Mouse (Mus musculus) hindbrain, postnatal 0 days (tissue): Measurements from ENCODE around the gene Aknad1. TPM values are rescaled to one million over a fixed set of nuclear protein-coding genes. Genes with fewer than 3 reads are reported as not detected.

Experiments
- ATAC-seq: fragments of 200-750 bp; cut with Nextera tagmentation; 2 replicates; pipeline ENCODE4 v1.8.0; 2017; ENCODE audit warnings: mild to moderate bottlenecking, moderate TSS enrichment, moderate library complexity
- DNase-seq: peaks from one replicate; pipeline ENCODE4 v3.0.0-alpha.2; 2015; ENCODE audit warnings: low spot score
- H3K27ac ChIP-seq: fragments of 300-500 bp; sonication (generic); 2 replicates; pipeline ENCODE4 v1.5.1; 2014; ENCODE audit warnings: mild to moderate bottlenecking
- H3K27me3 ChIP-seq: fragments of 300-500 bp; sonication (generic); 2 replicates; pipeline ENCODE4 v1.6.1; 2014; ENCODE audit warnings: low read length, mixed read lengths; ENCODE audit not compliant: insufficient read depth
- H3K36me3 ChIP-seq: fragments of 300-500 bp; sonication (generic); 2 replicates; pipeline ENCODE4 v1.6.1; 2014; ENCODE audit warnings: low read length, mixed read lengths; ENCODE audit not compliant: insufficient read depth
- H3K4me1 ChIP-seq: fragments of 300-500 bp; sonication (generic); 2 replicates; pipeline ENCODE4 v1.6.1; 2014; ENCODE audit warnings: antibody characterized with exemption, low read length, mixed read lengths; ENCODE audit not compliant: insufficient read depth
- H3K4me2 ChIP-seq: fragments of 300-500 bp; sonication (generic); 2 replicates; pipeline ENCODE4 v1.6.1; 2014; ENCODE audit warnings: low read depth, mild to moderate bottlenecking, low read length, moderate library complexity, mixed read lengths
- H3K4me3 ChIP-seq: fragments of 300-500 bp; sonication (generic); 2 replicates; pipeline ENCODE4 v1.5.1; 2014; ENCODE audit warnings: low read length
- H3K9ac ChIP-seq: fragments of 300-500 bp; sonication (generic); replicated peaks from 2 replicates; pipeline ENCODE4 v1.6.1; 2014; ENCODE audit warnings: mild to moderate bottlenecking, low read length, moderate library complexity, mixed read lengths
- H3K9me3 ChIP-seq: fragments of 300-500 bp; sonication (generic); 2 replicates; pipeline ENCODE4 v1.6.1; 2016; ENCODE audit warnings: low read length, mixed read lengths
- CTCF ChIP-seq: IDR thresholded peaks from 2 replicates; pipeline ENCODE4 v1.5.1; 2016; ENCODE audit warnings: antibody characterized with exemption, control low read depth, low read depth
- WGBS: fragments of 180-500 bp; shearing (Covaris S2); extraction: QIAGEN DNeasy Blood & Tissue Kit; methylation state at CpG from one replicate; pipeline ENCODE4 v1.1.7; 2014; 5-methylcytosine and 5-hydroxymethylcytosine counted together
- polyA plus RNA-seq: library from polyadenylated mRNA; unstranded; fragments of >200 nt; fragmentation: Nextera tagmentation; extraction: Ambion mirVana; gene quantifications from 2 replicates; pipeline ENCODE4 v1.2.1, GENCODE M21; 2015
- total RNA-seq: library from RNA; depleted of rRNA; stranded (reverse); fragments of >200 nt; gene quantifications from 2 replicates; pipeline ENCODE4 v1.2.3, GENCODE M21; 2014

The Aknad1 gene
- total and polyA plus RNA-seq, 2 experiments from 2014 or later, result not detected

DNA sequence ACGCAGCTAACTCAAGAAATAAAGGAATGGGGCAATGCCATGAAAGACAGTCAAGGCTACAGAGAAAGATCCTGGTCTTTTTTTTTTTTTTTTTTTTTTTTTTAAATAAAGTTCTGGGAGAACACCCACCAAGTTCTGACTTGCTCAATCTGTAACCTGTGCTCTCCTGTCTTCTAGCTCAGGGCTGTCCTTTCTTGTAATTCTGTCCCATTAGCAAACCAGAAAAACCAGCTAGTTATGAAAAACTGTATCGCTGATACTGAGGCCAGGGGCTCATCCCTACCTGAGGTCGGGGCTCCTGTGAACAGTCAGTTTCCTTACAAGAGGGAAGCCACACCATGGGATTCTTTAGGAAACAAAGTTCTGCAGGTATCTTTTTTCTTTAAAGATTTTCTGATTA is 51.0 kb downstream of the Aknad1 start:
- H3K4me3 ChIP-seq, result no peak overlapping the region
- H3K9me3 ChIP-seq, result no peaks in the 10 kb centered on the region
- TF ChIP-seq CTCF, result no peak
- H3K9ac ChIP-seq, result no peak overlapping the region
- H3K4me1 ChIP-seq, result no peaks in the 10 kb centered on the region
- no peak for DNase-seq
- H3K4me2 ChIP-seq, result no peak overlapping the region
- H3K27me3 ChIP-seq, result no peaks in the 10 kb centered on the region
- WGBS, result 89% methylated on average over 3 of the region's 3 CpGs
- no peaks in the 10 kb centered on the region for H3K36me3 ChIP-seq
- no peak for ATAC-seq
- no peak overlapping the region for H3K27ac ChIP-seq

DNA sequence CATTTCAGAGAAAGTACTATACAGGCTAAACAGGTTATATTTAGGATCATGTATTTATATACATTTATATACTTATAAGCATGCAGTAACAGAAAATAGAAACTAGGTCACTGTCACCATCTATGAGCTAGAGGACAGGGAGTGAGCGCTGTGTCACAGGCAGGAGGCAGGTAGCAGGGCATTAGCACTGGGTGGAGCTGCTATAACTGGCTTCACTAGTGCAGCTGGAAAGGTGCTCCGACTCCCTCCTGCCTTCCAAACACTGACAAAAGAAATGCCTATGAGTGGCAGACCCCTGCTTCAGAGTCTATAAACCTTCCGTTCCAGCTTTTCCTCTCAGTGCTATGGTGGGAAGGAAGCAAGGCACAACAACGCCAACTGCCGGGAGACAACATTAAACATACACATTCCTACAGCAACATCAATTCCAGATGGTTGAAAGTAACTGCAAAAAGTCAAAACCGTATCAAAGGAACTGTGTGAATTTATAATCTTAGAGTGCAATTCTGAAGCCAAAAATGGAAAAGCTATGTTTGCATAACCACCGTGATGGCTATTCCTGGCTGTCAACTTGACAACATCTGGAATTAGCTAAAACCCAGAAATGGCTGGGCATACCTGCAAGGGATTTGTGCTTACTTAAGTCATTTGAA is 51.7 kb downstream of the Aknad1 start:
- no peaks in the 10 kb centered on the region for H3K9me3 ChIP-seq
- 86% methylated on average over 7 of the region's 7 CpGs for WGBS
- ATAC-seq, result no peak
- H3K36me3 ChIP-seq, result no peaks in the 10 kb centered on the region
- no peak overlapping the region for H3K4me3 ChIP-seq
- H3K27ac ChIP-seq, result no peak overlapping the region
- H3K9ac ChIP-seq, result no peak overlapping the region
- DNase-seq, result no peak
- TF ChIP-seq CTCF, result no peak
- no peaks in the 10 kb centered on the region for H3K4me1 ChIP-seq
- no peaks in the 10 kb centered on the region for H3K27me3 ChIP-seq
- no peak overlapping the region for H3K4me2 ChIP-seq

DNA sequence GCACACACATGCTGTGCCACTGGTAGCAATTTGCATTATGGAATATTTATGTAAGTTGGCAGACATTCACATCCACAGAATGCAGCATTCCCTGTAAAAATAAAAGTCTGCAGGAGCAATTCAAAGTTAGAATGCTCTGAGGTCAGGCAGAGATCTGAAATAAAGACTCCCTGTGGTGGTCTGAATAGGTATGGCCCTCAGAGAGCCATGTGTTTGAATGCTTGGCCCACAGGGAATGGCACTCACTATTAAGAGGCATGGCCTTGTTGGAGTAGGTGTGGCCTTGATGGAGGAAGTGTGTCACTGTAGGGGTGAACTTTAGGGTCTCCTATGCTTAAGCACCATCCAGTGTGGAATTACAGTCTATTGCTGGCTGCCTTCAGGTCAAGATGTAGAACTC is 53.0 kb downstream of the Aknad1 start:
- ATAC-seq (no peak), DNase-seq (no peak)
- Histone ChIP-seq H3K27me3 (no peaks in the 10 kb centered on the region), H3K4me1 (no peaks in the 10 kb centered on the region), H3K4me3 (no peak overlapping the region), H3K4me2 (no peak overlapping the region), H3K9ac (no peak overlapping the region), H3K27ac (no peak overlapping the region), H3K9me3 (no peaks in the 10 kb centered on the region), H3K36me3 (0 out of 2 replicates have a peak, but pooled peaks cover 3% of the 10 kb centered on the region)
- TF ChIP-seq CTCF, result no peak

DNA sequence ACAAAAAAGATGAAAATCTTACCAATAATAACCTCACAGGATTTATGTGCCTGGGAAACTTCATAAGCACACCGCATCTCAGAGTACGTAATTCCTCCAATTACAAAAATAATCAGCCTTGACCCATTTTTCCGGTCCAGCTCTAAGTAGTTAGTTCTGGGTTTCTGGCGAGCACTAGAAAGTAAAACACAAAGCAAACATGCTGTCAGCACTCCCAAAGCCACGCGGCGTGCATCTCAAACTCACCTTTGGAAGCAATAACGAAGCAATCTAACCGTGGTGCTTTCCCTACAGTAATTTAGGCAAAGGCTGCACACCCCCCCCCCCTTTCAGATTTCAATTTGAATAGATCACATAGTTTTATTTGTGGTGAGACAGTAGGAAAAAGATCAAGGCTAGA is 55.3 kb downstream of the Aknad1 start:
- no peak for ATAC-seq

DNA sequence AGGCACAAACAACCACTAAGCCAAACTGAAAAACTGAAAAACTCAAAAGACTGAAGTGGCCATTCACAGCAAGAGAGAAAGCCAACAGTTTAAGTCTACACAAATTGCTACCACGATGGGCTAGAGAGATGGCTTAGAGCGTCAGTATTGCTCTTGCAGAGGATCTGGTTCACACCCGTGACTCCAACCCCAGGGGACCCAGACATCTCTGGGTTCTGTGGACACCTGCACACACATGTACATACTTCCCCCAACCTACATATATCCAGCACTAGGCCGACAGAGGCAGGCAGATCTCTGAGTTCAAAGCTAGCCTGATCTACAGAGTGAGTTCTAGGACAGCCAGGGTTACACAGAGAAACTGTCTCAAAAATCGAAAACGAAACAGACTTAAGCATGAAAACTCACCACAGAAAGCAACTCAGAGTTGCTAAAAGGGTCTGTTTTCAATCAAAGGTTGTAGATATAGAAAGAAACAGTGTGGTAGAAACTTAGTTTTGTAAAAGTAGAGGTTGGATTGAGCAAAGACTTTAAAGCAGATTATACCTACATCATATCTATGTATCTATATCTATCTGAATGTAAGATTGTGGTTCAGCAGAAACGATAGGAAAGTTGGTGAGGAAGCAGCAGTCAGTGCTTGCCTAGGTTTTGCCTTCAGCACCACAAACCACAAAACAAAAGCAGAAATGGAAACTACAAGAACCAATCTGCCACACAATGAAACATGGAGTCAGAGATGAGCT is 56.3 kb downstream of the Aknad1 start:
- no peak overlapping the region for H3K4me2 ChIP-seq
- H3K36me3 ChIP-seq, result peaks cover 21% of the 10 kb centered on the region; the same call in 1 of the 2 replicates
- 87% methylated on average over 7 of the region's 7 CpGs for WGBS
- no peak for ATAC-seq
- H3K27ac ChIP-seq, result no peak overlapping the region
- no peak for DNase-seq
- no peak overlapping the region for H3K4me3 ChIP-seq
- H3K27me3 ChIP-seq, result no peaks in the 10 kb centered on the region
- H3K9me3 ChIP-seq, result no peaks in the 10 kb centered on the region
- H3K4me1 ChIP-seq, result no peaks in the 10 kb centered on the region
- H3K9ac ChIP-seq, result no peak overlapping the region
- TF ChIP-seq CTCF, result no peak

More for the DNA sequence above, 55.3 kb downstream of the Aknad1 start:
- H3K4me2 ChIP-seq, result no peak overlapping the region
- no peaks in the 10 kb centered on the region for H3K4me1 ChIP-seq
- 83% methylated on average over 9 of the region's 9 CpGs for WGBS
- no peaks in the 10 kb centered on the region for H3K9me3 ChIP-seq
- peaks cover 15% of the 10 kb centered on the region; the same call in 1 of the 2 replicates for H3K36me3 ChIP-seq
- no peak for TF ChIP-seq CTCF
- DNase-seq, result no peak
- no peak overlapping the region for H3K27ac ChIP-seq
- no peak overlapping the region for H3K4me3 ChIP-seq
- no peaks in the 10 kb centered on the region for H3K27me3 ChIP-seq
- no peak overlapping the region for H3K9ac ChIP-seq

DNA sequence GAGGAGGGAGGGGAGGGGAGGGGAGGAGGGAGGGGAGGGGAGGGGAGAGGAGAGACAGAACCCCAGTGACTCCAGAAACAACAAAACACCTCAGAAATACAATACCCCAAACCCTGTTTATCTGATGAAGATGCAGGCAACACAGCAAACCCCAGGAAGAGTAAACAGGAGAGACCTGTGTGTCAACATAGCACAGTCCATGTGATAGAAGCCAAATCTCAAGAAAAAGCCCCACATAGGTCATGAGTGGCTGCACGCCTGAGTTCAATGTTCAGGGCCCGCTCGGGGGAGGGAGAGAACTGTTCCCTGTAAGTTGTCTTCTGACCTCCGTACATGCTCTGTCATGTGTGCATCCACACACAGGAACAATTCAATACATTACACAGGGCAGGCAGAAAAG is 56.9 kb downstream of the Aknad1 start:
- H3K4me3 ChIP-seq, result no peak overlapping the region
- H3K27me3 ChIP-seq, result no peaks in the 10 kb centered on the region
- DNase-seq, result no peak
- 94% methylated on average over 4 of the region's 4 CpGs for WGBS
- no peak overlapping the region for H3K4me2 ChIP-seq
- peaks cover 25% of the 10 kb centered on the region; the same call in 1 of the 2 replicates for H3K36me3 ChIP-seq
- no peaks in the 10 kb centered on the region for H3K4me1 ChIP-seq
- no peak overlapping the region for H3K27ac ChIP-seq
- ATAC-seq, result no peak
- no peak for TF ChIP-seq CTCF
- H3K9ac ChIP-seq, result no peak overlapping the region
- no peaks in the 10 kb centered on the region for H3K9me3 ChIP-seq

DNA sequence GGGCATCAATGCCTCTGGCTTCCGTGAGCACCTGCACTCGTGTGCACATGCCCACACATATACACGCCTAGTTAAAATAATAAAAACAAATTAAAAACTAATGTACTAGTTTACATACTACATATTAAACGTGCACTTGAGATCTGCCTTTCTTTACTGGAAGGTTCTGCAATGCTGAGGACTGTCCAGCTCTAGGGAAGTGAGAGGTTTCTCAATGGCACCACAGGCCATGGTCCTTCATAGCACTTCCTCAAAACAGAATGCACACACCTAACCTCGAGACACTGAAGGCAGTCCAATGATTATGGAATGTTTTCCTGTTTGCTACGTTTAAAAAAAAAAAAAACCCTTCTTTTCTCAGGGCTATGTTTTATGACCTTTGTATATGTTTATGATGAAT is 58.3 kb downstream of the Aknad1 start:
- TF ChIP-seq CTCF, result no peak
- peaks cover 36% of the 10 kb centered on the region for H3K36me3 ChIP-seq
- no peaks in the 10 kb centered on the region for H3K4me1 ChIP-seq
- H3K9me3 ChIP-seq, result no peaks in the 10 kb centered on the region
- no peak for DNase-seq
- no peak overlapping the region for H3K9ac ChIP-seq
- 93% methylated on average over 6 of the region's 6 CpGs for WGBS
- no peak overlapping the region for H3K4me2 ChIP-seq
- no peaks in the 10 kb centered on the region for H3K27me3 ChIP-seq
- no peak for ATAC-seq
- no peak overlapping the region for H3K4me3 ChIP-seq
- H3K27ac ChIP-seq, result no peak overlapping the region
